Mouse (Mus musculus) brain, embryonic 14.5 days (tissue): ENCODE measurements at regions not wholly inside any gene's neighbourhood (a gene's known extent, or its start where the extent isn't known, plus 50 kb on each side); places are given as distances from the start of the nearest gene placed in this dataset.

Experiments
- CTCF ChIP-seq: fragments of 200-500 bp; IDR thresholded peaks from 2 replicates; pipeline ENCODE4 v1.5.1; 2012; ENCODE audit warnings: inconsistent platforms, mild to moderate bottlenecking, moderate library complexity, borderline replicate concordance; ENCODE audit not compliant: insufficient read depth, insufficient read length; ENCODE audit errors: extremely low read depth
- POLR2A ChIP-seq: fragments of 200-500 bp; IDR thresholded peaks from 2 replicates; pipeline ENCODE4 v1.6.1; 2012; ENCODE audit warnings: mild to moderate bottlenecking, inconsistent platforms, borderline replicate concordance; ENCODE audit not compliant: poor library complexity, insufficient read depth, insufficient read length, severe bottlenecking; ENCODE audit errors: extremely low read depth

GRCm38 (mm10) chr12:58557261-58557660, 288.2 kb upstream of the Clec14a start:
- no peak for TF ChIP-seq CTCF
- no peak for TF ChIP-seq POLR2A
